Mouse (Mus musculus): ENCODE results near the gene Sun3.

DNA sequence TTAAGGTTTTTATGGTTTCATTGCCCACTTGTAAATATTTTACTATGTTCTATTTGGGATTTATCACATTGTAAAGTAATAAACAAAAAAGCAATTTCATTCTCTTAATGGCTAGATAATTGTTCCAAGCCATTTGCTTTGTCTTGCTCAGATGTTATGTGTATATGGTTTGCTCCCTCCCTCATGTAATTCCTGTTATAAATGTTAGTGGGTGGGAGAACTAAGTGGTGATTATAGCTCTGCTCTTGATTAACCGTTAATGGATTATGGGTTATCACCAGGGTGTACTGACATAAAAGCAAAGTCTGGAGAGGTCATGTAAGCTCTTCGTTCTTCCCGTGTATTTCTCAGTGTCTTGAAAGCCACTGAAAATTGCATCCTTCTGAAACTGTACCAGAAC is 34.1 kb downstream of the Sun3 start:
- TF ChIP-seq POLR2A (IDR thresholded peaks at IDR 0.05; ENCODE audit: borderline replicate concordance, extremely low read depth, low read depth, low read length) (no peak), CTCF (IDR thresholded peaks at IDR 0.05; ENCODE audit: insufficient read depth, low read length) (no peak)
